Mouse (Mus musculus): ENCODE measurements at regions not wholly inside any gene's neighbourhood (a gene's known extent, or its start where the extent isn't known, plus 50 kb on each side); places are given as distances from the start of the nearest gene placed in this dataset.

DNA sequence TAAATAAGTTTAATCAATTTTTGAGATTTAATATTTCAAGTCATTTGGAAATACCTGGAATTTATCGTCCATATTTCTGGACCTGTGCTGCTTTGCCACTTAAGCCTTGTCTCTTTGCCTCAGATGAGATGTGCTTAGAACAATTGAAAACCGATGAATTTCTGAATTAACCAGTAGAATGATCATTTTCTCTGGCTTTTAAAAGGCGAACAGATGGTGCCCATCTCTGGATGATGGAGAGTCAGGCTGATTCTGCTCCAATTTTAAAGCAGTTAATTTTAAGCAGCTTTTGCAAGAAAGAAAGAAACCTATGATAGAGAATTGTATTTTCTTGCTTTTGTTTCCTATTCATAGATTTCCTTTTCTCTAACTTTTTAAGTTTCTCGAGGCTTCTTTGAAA, 767.7 kb downstream of the Hace1 start:
- TF ChIP-seq POLR2A (IDR thresholded peaks at IDR 0.05; ENCODE audit: borderline replicate concordance, insufficient read depth, low read length), result no peak
- no peak for TF ChIP-seq CTCF (IDR thresholded peaks at IDR 0.05; ENCODE audit: borderline replicate concordance, insufficient read depth, low read depth, low read length)
